In the genomic region with DNA sequence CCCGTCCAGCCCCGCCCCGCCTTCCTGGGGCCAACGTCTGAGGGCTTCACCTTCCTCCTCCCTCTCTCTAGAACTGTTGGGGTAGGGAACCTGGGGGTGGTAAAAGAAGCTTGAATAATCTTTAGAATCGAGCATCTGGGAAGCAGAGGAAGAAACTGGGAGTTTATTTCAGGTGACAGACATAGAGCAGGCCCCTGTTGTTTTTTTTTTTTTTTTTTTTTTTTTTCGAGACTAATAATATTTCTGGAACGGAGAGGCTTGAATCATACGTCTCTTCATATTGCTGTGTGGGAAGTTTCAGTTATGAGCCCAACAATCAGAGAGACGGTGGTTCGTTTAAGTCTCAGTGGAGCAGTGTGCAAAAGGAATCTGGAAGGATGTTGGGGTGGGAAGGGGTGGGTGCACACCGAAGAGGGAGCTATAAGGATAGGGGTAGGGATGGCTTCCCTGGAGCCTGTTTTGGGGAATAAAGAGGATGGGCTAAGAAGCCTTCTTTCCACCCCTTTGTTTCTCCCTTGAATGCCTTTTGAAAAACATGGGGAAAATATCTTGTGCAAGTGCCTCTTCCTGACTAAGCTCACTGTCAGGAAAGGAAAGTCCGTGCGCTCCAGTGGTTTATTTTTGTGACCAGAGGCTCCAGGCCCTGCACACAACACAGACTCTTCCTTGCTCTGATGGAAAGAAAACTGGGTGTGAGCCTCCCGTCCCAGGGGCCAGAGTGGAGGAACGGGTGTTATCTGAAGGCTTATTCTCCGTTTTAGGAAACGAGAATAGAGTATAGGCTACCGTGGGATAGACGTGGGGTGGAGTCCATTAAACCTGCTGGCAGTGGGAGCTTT, we compare ENCODE assay signal across 8 mouse cellular contexts. TPM values are rescaled to one million over a fixed set of nuclear protein-coding genes. Genes with fewer than 3 reads are reported as not detected.
A peak's percentile ranks its signal among the peaks of the same experiment; 100 is the strongest.
DNase-seq lines count a peak whose midpoint lies in the region; ATAC-seq and TF ChIP-seq lines count a peak whose summit lies in the region.

No protein-coding gene starts in this region.

- H3K4me1 ChIP-seq in lung, embryonic 16.5 days (replicated peaks; ENCODE audit: control insufficient read depth, insufficient read depth, low read length) = peaks cover 6% of the 10 kb centered on the region
- H3K4me1 ChIP-seq in intestine, postnatal 0 days (replicated peaks; ENCODE audit: control insufficient read depth, insufficient read depth, low read length) = no peaks in the 10 kb centered on the region
- peaks cover 39% of the 10 kb centered on the region for H3K4me1 ChIP-seq in neural tube, embryonic 15.5 days

- peak overlapping the region; percentile 25 for H3K4me2 ChIP-seq in lung, embryonic 16.5 days (ENCODE audit: low read depth, low read length)
- H3K4me2 ChIP-seq in intestine, postnatal 0 days (replicated peaks; ENCODE audit: low read depth) = peak overlapping the region; percentile 30; the same call in 1 of the 2 replicates
- H3K4me2 ChIP-seq in neural tube, embryonic 15.5 days = peak overlapping the region; percentile 44

- ATAC-seq in lung, embryonic 16.5 days (ENCODE audit: low read depth) = peak; percentile 43; the same call in 1 of the 2 replicates
- no peak for ATAC-seq in intestine, postnatal 0 days
- ATAC-seq in neural tube, embryonic 15.5 days (ENCODE audit: low FRiP score) = no peak
- no peak for ATAC-seq in activated CD4-positive, CD25-positive, alpha-beta regulatory T cell, adult 4 months

- H3K27me3 ChIP-seq in lung, embryonic 16.5 days (ENCODE audit: control insufficient read depth, insufficient read depth, low read depth, low read length) = no peaks in the 10 kb centered on the region
- no peaks in the 10 kb centered on the region for H3K27me3 ChIP-seq in intestine, postnatal 0 days (replicated peaks; ENCODE audit: control insufficient read depth, insufficient read depth, low read length)
- H3K27me3 ChIP-seq in neural tube, embryonic 15.5 days (replicated peaks) = no peaks in the 10 kb centered on the region

- H3K9ac ChIP-seq in lung, embryonic 16.5 days (ENCODE audit: low read length) = peak overlapping the region; percentile 49
- no peak overlapping the region for H3K9ac ChIP-seq in intestine, postnatal 0 days (ENCODE audit: low read depth, low read length)
- H3K9ac ChIP-seq in neural tube, embryonic 15.5 days (replicated peaks) = no peak overlapping the region

- H3K4me3 ChIP-seq in lung, embryonic 16.5 days (ENCODE audit: low read length) = no peak overlapping the region
- no peak overlapping the region for H3K4me3 ChIP-seq in intestine, postnatal 0 days (ENCODE audit: low read depth, low read length)
- no peak overlapping the region for H3K4me3 ChIP-seq in neural tube, embryonic 15.5 days (replicated peaks)

- H3K9me3 ChIP-seq in lung, embryonic 16.5 days (ENCODE audit: control insufficient read depth, low read length) = no peaks in the 10 kb centered on the region
- no peaks in the 10 kb centered on the region for H3K9me3 ChIP-seq in intestine, postnatal 0 days (ENCODE audit: control insufficient read depth)
- no peaks in the 10 kb centered on the region for H3K9me3 ChIP-seq in neural tube, embryonic 15.5 days (replicated peaks)

- 42% methylated on average over 19 of the region's 19 CpGs for WGBS in lung, embryonic 16.5 days
- WGBS in intestine, postnatal 0 days = 38% methylated on average over 19 of the region's 19 CpGs
- 19% methylated on average over 19 of the region's 19 CpGs for WGBS in neural tube, embryonic 15.5 days

- DNase-seq in lung, adult 18-20 months = no peak
- DNase-seq in heart, adult 18-20 months = peak; percentile 68 to 74
- no peak for DNase-seq in layer of hippocampus, postnatal 25 days (ENCODE audit: extremely low spot score in 1 of 2, low spot score in 1 of 2)
- DNase-seq in frontal cortex, postnatal 25 days (ENCODE audit: low spot score in 2 of 2) = no peak

- H3K27ac ChIP-seq in lung, embryonic 16.5 days (ENCODE audit: low read length) = peak overlapping the region; percentile 72
- H3K27ac ChIP-seq in intestine, postnatal 0 days (ENCODE audit: low read depth, low read length) = no peak overlapping the region
- peak overlapping the region; percentile 45; the same call in 1 of the 2 replicates for H3K27ac ChIP-seq in neural tube, embryonic 15.5 days (replicated peaks)

- TF ChIP-seq CTCF in intestine, postnatal 0 days (IDR thresholded peaks at IDR 0.05; ENCODE audit: low read depth) = no peak

- no peaks in the 10 kb centered on the region for H3K36me3 ChIP-seq in lung, embryonic 16.5 days (ENCODE audit: control insufficient read depth, insufficient read depth, low read length)
- no peaks in the 10 kb centered on the region for H3K36me3 ChIP-seq in intestine, postnatal 0 days (ENCODE audit: control insufficient read depth, insufficient read depth)
- H3K36me3 ChIP-seq in neural tube, embryonic 15.5 days = no peaks in the 10 kb centered on the region

RNA-seq across cellular contexts. Expression of a gene that starts 14.4 kb away (rescaled TPM):
- 15.6 and 17.6 TPM in 2 replicates for polyA plus RNA-seq in lung, embryonic 16.5 days (2015; fragmentation: Nextera tagmentation; extraction: Ambion mirVana)
- 10 to 100 TPM; 11.7 to 13.9 TPM for total RNA-seq in heart, adult 18-20 months (2021)
- polyA plus RNA-seq in intestine, postnatal 0 days (2015; fragmentation: Nextera tagmentation; extraction: Ambion mirVana) = 8.8 and 10.5 TPM in 2 replicates
- polyA plus RNA-seq in neural tube, embryonic 15.5 days (2015; fragmentation: Nextera tagmentation; extraction: Ambion mirVana) = 6.5 and 8.6 TPM in 2 replicates
- 1 to 10 TPM; 3.9 to 5.5 TPM for polyA plus RNA-seq in activated CD4-positive, CD25-positive, alpha-beta regulatory T cell, adult 4 months (2017; shearing (Covaris generic))
- total RNA-seq in layer of hippocampus, postnatal 25 days (2021) = 1 to 10 TPM; 3.6 to 4.6 TPM

RNA-seq across cellular contexts. Expression of a gene that starts 31.5 kb away (rescaled TPM):
- 7.5 and 8.5 TPM in 2 replicates for polyA plus RNA-seq in lung, embryonic 16.5 days (2015; fragmentation: Nextera tagmentation; extraction: Ambion mirVana)
- total RNA-seq in heart, adult 18-20 months (2021) = 10 to 100 TPM; 19.8 to 23.9 TPM
- polyA plus RNA-seq in intestine, postnatal 0 days (2015; fragmentation: Nextera tagmentation; extraction: Ambion mirVana) = 5.3 and 6.7 TPM in 2 replicates
- polyA plus RNA-seq in neural tube, embryonic 15.5 days (2015; fragmentation: Nextera tagmentation; extraction: Ambion mirVana) = 34.2 and 39.1 TPM in 2 replicates
- polyA plus RNA-seq in activated CD4-positive, CD25-positive, alpha-beta regulatory T cell, adult 4 months (2017; shearing (Covaris generic)) = under 1 TPM in 1 of 2 experiments, not detected in 1; 0.19 TPM
- 10 to 100 TPM; 70.0 to 77.8 TPM for total RNA-seq in layer of hippocampus, postnatal 25 days (2021)

Comparison
In these comparisons a context has a peak if more than half of its experiments do, and no peak if none do; other contexts are left out.
1. DNase-seq: peak in heart, adult 18-20 months (2 of 2); none in lung, adult 18-20 months (0 of 2), layer of hippocampus, postnatal 25 days (0 of 2) and frontal cortex, postnatal 25 days (0 of 2).
2. Peak in every context shown above with its lines, with median percentiles within 50 percentile points of each other: H3K4me2 ChIP-seq.